Mouse (Mus musculus): ENCODE data around the gene Tas2r110.

GRCm38 (mm10) chr6:132855138-132855537, 12.7 kb upstream of the Tas2r110 start, which contains the start of gene Tas2r116:
- TF ChIP-seq CTCF (IDR thresholded peaks at IDR 0.05) (no peak), POLR2A (IDR thresholded peaks at IDR 0.05; ENCODE audit: insufficient read depth, low read depth, low read length) (no peak)

All from heart, adult 2 months (tissue).